Mouse (Mus musculus): ENCODE results near the gene Rflnb.

Rflnb gene

GRCm38 (mm10) chr11:76027139-76028071 is at the start of gene Rflnb:
Rflnb (minus strand) TSS chr11:76027782.
- peak; percentile 48 for DNase-seq

- DNase-seq: no peak
Measured at GRCm38 (mm10) chr11:76077341-76077740, 49.8 kb upstream of the Rflnb start.

DNA sequence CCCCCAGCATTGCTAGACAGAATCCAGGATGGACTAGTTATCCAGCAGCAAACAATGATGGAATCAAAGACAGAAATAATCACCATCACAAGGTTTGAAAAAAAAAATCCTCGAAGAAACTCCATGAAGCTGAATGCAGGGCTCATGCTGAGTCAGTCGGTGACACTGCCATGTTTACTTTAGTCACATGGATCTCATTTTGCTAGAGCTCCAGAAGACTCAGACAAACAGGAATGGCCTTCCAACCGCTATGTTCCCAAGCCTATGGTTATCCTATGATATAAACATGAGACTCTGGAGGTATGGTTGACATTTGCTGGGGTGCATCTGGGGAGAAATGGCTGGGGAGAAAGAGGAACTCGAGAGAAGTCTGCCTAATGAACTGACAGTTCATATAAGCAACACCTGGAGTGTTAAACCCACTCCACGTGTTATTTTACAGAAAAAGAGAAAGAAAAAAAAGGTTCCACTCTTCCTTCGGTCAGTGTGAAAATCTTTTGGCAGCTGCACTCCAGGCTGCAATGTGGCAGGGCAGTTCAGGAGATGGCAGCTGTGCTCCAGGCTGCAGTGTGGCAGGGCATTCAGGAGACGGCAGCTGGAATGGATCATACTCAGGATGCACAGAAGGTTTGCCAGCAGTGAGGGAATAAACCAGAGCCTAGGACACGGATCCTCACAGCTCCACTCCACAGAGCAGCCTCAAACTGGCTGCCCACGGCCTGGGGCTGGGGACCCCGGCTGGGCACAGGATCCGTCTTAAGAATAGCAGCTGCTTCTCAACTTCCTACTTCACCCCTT is 46.9 kb upstream of the Rflnb start:
- DNase-seq: no peak

GRCm38 (mm10) chr11:76069816-76070215 is 42.2 kb upstream of the Rflnb start:
- no peak for DNase-seq

DNA sequence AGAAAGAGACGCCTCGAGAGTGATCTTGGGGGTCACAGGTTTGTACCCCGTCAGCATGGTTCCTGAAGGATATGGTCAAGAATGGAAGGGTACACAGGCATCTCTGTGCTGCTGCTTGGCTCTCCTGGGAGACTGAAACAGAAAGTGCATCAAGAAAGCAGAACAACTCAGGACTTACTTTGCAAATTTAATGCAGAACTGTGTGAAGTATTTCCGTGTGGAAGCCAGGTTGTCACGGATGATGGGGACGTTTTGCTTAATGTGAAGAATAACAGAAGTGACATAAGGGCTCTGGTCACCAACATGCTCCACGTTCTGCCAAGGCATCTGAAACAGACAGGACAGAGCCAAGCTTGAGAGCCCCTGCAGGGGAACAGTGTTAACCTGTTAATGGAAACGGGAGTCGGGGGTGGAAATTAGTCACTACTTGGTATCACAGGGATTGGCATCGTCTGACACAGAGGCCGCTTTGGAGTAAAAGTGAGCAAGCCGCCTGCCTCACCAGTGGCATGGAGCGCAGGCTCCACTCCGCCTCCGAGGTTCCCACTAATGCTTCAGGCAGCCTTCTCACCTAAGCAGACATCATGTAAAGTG is 39.1 kb upstream of the Rflnb start:
- no peak for DNase-seq

DNA sequence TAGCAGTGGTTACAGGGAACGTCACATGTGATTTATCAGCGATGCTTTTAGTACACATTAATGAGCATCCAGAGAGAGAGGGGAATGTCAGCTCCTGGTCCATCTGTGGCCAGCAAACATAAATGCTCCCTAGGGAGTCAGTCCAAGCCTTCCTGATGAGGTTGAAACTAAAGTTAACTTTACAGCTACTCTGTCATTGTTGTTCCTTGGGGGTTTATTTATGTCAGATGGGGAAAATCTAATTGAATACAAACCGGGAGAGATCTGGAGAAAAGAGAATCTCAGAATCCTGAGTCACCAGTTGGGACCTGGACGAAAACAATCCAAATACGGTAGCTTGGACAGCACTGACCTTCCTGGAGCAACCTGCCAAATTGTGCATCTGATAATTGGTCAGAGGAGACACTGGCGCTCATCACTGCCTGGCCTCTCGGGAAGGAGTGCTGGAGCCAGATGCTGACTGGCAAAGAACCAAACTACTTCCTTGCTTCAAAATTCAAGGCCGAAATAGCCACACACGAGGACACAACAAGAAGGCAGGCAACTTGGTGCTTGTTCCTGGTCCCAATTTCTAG is 38.0 kb upstream of the Rflnb start:
- DNase-seq: no peak

DNA sequence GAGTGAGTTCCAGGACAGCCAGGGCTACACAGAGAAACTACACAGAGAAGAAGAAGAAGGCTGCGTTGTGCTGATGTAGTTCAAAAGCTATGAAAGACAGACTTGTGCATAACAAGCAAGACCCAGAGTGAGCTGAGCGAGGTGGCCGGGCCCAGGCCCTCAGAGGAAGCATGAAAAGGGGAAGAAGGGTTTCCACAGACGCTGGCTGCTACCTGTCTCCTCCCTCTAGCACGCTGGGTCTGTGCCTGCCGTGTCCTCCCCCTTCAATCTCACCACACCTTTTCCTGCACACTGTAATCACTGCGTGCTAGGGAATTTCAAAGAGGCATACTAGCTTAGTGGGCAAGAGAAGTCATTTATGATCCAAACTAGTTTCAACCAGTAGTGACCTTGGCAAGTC is 36.8 kb upstream of the Rflnb start:
- DNase-seq: no peak

GRCm38 (mm10) chr11:76060906-76061305 is 33.3 kb upstream of the Rflnb start:
- DNase-seq: no peak

- no peak for DNase-seq
Measured at GRCm38 (mm10) chr11:76059971-76060370, 32.4 kb upstream of the Rflnb start.

DNA sequence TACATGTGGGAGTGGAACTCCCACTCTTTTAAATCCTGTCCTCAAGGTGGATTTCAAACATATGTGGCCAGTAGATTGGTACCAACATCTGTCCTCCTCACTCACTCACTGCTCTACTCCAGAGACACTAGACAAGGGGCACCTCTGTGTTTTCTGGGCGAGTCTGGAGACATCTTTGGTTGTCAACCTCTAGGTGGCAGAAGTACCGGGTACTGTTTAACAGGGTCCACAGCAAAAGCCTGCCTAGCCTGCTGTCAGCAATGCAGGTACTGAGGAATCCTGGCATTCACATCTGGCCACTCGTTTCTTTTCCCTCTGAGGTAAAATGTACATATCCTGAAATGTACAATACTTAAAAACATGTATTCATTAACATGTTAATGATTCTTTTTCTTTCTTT is 28.9 kb upstream of the Rflnb start:
- DNase-seq: no peak

DNA sequence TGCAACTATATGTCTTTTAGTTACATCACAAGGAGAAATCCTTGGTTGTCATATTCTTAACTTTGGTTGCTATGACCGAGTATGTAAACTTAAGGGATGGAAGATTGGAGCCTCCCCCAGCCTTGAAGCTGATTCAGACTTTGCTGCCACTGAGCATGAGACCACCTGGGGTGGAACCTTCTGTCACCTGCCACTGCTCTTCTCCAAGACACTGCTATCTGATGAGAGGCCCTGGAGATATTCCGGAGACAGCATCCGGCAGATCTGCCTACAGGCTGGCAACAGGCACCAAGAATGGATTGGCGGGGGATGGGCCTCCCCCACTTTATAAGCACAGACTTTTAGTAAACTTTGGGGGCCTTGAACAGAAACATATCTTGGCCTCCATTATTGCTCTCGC is 24.9 kb upstream of the Rflnb start:
- DNase-seq: no peak

- no peak for DNase-seq
Measured at GRCm38 (mm10) chr11:76050967-76051512, 23.5 kb upstream of the Rflnb start.

DNA sequence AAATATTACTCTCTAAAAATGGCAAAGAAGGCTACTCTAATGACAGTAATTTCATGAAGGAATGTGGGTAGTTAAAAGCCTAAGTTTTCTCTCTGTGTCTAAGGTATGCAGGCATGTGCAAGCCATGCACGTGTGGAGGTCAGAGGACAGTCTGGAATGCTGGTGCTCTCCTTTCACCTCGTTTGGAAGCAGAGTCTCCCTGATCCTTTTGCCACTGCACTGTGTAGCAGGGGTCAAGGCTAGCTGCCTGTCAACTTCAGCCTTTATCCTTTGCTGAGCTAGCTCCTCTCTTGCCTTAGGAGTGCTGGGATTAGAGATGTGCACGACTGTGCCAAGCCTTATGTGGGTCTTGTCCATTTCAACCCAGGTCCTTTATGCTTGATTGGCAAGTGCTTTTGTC is 22.9 kb upstream of the Rflnb start:
- no peak for DNase-seq

DNA sequence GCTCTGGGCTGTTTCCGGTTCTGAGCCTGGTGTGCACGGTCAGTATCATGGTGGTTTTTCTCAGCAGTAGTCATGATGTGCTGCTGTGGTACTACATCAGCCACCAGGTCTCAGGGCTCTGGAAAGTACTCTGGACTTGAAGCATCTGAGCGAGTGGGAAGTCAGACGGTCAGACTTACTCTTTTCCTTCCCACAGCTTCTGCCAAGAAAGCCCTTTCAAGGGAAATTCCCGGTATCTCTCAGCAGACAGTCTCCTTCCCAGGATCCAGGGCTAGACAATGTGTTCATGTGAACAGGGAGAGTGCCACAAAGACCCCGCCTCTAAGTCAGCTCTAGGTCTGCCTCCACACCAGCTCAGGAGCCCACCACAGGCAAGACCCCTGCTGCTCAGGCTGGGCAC is 17.8 kb upstream of the Rflnb start:
- no peak for DNase-seq

- no peak for DNase-seq
Measured at GRCm38 (mm10) chr11:76044468-76044867, 16.9 kb upstream of the Rflnb start.

GRCm38 (mm10) chr11:76042882-76043281 is 15.3 kb upstream of the Rflnb start:
- DNase-seq: no peak

DNA sequence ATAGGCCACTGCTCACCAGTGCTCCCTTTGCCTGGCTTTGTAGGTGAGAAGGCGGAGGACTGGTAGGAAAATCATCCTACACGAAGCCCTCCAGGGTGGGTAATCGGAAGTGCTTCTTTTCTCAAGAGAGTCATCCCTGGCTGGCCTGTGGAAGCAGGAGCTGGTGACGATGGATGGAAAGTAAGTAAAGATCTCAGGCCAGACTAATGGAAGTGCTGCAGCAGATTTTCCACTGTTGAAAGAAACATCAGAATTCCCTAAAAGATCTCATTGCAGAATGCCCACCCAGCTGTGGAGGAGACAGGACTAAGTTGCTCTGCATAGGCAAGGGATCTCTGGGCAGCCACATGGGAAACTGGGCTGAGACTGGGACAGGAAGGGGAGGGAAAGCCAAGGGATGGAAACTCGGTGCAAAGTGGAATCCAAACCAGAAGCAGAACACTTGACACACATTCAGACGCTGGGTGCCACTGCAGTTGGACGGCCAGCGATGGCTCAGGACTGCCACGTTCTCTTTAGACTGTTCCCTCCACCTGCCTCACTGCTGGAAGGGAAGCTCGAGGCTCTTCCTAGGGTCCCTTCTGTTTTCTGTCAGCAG is 14.6 kb upstream of the Rflnb start:
- DNase-seq: no peak

GRCm38 (mm10) chr11:76040761-76041376 is 13.3 kb upstream of the Rflnb start:
- no peak for DNase-seq

DNA sequence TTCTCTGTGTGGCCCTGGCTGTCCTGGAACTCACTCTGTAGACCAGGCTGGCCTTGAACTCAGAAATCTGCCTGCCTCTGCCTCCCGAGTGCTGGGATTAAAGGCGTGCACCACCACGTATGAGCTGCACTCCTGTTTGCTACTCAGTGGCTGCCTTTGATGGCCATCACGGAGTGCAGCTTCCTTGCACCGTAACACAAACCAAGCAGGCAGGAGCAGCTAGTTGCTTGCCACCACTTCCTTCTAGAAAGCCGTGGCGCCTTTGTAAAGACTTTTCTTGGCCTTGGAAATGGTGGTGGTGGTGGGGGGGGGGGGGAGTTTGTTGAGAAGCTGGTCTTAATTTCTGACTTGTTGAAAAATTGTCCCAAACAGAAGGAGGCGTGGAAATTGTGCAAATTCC is 12.5 kb upstream of the Rflnb start:
- DNase-seq: no peak

DNA sequence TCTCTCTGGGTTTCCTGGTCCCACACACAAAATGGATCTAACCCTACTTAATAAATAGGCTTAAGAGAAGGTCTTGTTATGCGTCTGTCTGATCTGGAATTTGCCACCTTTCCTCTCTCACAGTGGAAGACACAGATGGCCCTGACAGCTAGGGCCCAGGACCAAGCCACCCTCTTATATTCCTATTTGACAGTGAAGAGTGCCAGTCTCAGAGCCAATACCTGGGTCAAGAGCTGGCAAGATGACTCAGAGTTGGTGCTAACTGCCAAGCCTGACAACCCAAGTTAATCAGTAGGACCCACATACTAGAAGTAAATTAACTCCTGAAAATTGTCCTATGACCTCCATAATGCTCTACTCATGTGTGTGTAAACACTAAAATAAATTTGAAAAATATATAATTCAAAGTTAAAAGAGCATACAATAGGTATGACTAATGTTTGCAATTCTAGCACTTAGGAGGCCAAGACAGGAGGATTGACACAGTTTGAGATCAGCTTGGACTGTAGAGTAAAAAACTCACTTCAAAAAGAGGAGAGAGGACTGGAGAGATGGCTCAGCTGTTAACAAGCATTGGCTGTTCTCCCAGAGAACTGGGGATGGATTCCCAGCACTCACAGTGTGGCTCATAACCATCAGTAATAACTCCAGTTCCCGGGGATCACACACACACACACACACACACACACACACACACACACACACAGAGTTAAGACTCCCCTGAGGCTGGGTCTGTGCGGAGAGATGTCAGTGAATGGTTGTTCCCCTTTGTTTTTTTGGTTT is 11.9 kb upstream of the Rflnb start:
- no peak for DNase-seq

Data from thymus, postnatal 36 days (tissue).